Comparison of ENCODE assay signal across 8 mouse cellular contexts in genomic region chr2:26494396-26494795, GRCm38 (mm10). TPM values are rescaled to one million over a fixed set of nuclear protein-coding genes. Genes with fewer than 3 reads are reported as not detected.
DNase-seq lines count a peak whose midpoint lies in the region; ATAC-seq and TF ChIP-seq lines count a peak whose summit lies in the region.

No protein-coding gene starts in this region.

- no peak for DNase-seq in layer of hippocampus, adult 2 months (ENCODE audit: low spot score in 2 of 2)
- no peak for DNase-seq in layer of hippocampus, adult 11-12 months (ENCODE audit: low spot score)
- DNase-seq in embryonic facial prominence, embryonic 14.5 days (ENCODE audit: low spot score) = peak; percentile 93
- DNase-seq in left cerebral cortex, postnatal 25 days (ENCODE audit: low spot score in 2 of 2) = no peak
- no peak for DNase-seq in retina, embryonic 14.5 days (ENCODE audit: low spot score)
- no peak for DNase-seq in layer of hippocampus, adult 9-11 months

- H3K4me3 ChIP-seq in layer of hippocampus, adult 2 months = no peak overlapping the region
- H3K4me3 ChIP-seq in embryonic facial prominence, embryonic 14.5 days (ENCODE audit: low read depth, low read length) = no peak overlapping the region
- no peak overlapping the region for H3K4me3 ChIP-seq in intestine, embryonic 15.5 days (replicated peaks)
- H3K4me3 ChIP-seq in neural tube, embryonic 14.5 days (ENCODE audit: low read depth, low read length) = no peak overlapping the region

- no peaks in the 10 kb centered on the region for H3K36me3 ChIP-seq in embryonic facial prominence, embryonic 14.5 days (ENCODE audit: control insufficient read depth, insufficient read depth, low read length)
- 0 out of 2 replicates have a peak, but pooled peaks cover 2% of the 10 kb centered on the region for H3K36me3 ChIP-seq in intestine, embryonic 15.5 days
- H3K36me3 ChIP-seq in neural tube, embryonic 14.5 days (ENCODE audit: control insufficient read depth, insufficient read depth, low read length) = no peaks in the 10 kb centered on the region

- H3K27me3 ChIP-seq in embryonic facial prominence, embryonic 14.5 days (replicated peaks; ENCODE audit: control insufficient read depth, insufficient read depth, low read length) = no peaks in the 10 kb centered on the region
- H3K27me3 ChIP-seq in intestine, embryonic 15.5 days (replicated peaks) = no peaks in the 10 kb centered on the region
- H3K27me3 ChIP-seq in neural tube, embryonic 14.5 days (ENCODE audit: control insufficient read depth, insufficient read depth, low read length) = no peaks in the 10 kb centered on the region

- intact Hi-C loops in left cerebral cortex, postnatal 25 days (cut with DNase I) = no loop called here

- peak overlapping the region; percentile 31 for H3K4me2 ChIP-seq in embryonic facial prominence, embryonic 14.5 days (ENCODE audit: low read depth, low read length)
- H3K4me2 ChIP-seq in intestine, embryonic 15.5 days (replicated peaks) = peak overlapping the region; percentile 14
- H3K4me2 ChIP-seq in neural tube, embryonic 14.5 days (ENCODE audit: low read depth, low read length) = peak overlapping the region; percentile 29; the same call in 1 of the 2 replicates

- peaks cover 68% of the 10 kb centered on the region for H3K4me1 ChIP-seq in embryonic facial prominence, embryonic 14.5 days (ENCODE audit: control insufficient read depth, insufficient read depth, low read length)
- H3K4me1 ChIP-seq in intestine, embryonic 15.5 days (replicated peaks) = peaks cover 91% of the 10 kb centered on the region
- peaks cover 77% of the 10 kb centered on the region for H3K4me1 ChIP-seq in neural tube, embryonic 14.5 days (ENCODE audit: control insufficient read depth, insufficient read depth, low read length)

- H3K9me3 ChIP-seq in embryonic facial prominence, embryonic 14.5 days (ENCODE audit: control insufficient read depth, low read length) = no peaks in the 10 kb centered on the region
- H3K9me3 ChIP-seq in intestine, embryonic 15.5 days = no peaks in the 10 kb centered on the region
- no peaks in the 10 kb centered on the region for H3K9me3 ChIP-seq in neural tube, embryonic 14.5 days (ENCODE audit: control insufficient read depth, low read length)

- peak overlapping the region; percentile 84 for H3K27ac ChIP-seq in layer of hippocampus, adult 2 months
- peak overlapping the region; percentile 74 for H3K27ac ChIP-seq in embryonic facial prominence, embryonic 14.5 days (replicated peaks; ENCODE audit: low read depth, low read length)
- peak overlapping the region; percentile 67 for H3K27ac ChIP-seq in intestine, embryonic 15.5 days
- peak overlapping the region; percentile 3; the same call in 1 of the 2 replicates for H3K27ac ChIP-seq in neural tube, embryonic 14.5 days (ENCODE audit: low read depth, low read length)

- ATAC-seq in embryonic facial prominence, embryonic 14.5 days (ENCODE audit: low read depth) = peak; percentile 48
- peak; percentile 15; the same call in 1 of the 2 replicates for ATAC-seq in intestine, embryonic 15.5 days
- no peak for ATAC-seq in neural tube, embryonic 14.5 days (ENCODE audit: low read depth)

- 14% methylated on average over 6 of the region's 7 CpGs for WGBS in embryonic facial prominence, embryonic 14.5 days
- 34% methylated on average over 7 of the region's 7 CpGs for WGBS in intestine, embryonic 15.5 days
- 46% methylated on average over 7 of the region's 7 CpGs for WGBS in neural tube, embryonic 14.5 days

- no peak overlapping the region for H3K9ac ChIP-seq in embryonic facial prominence, embryonic 14.5 days (ENCODE audit: low read depth, low read length)
- no peak overlapping the region for H3K9ac ChIP-seq in intestine, embryonic 15.5 days
- H3K9ac ChIP-seq in neural tube, embryonic 14.5 days (replicated peaks; ENCODE audit: low read depth, low read length) = no peak overlapping the region

- TF ChIP-seq CTCF in layer of hippocampus, adult 2 months (conservative IDR thresholded peaks at IDR 0.05) = no peak

RNA-seq across cellular contexts. Expression of gene Notch1, which starts 22.1 kb away (rescaled TPM):
- 10 to 100 TPM; 32.7 to 35.7 TPM for total RNA-seq in layer of hippocampus, adult 2 months (2021)
- polyA plus RNA-seq in embryonic facial prominence, embryonic 14.5 days (2014; fragmentation: Nextera tagmentation; extraction: Ambion mirVana) = 29.9 and 35.8 TPM in 2 replicates
- 11.3 and 12.2 TPM in 2 replicates for polyA plus RNA-seq in intestine, embryonic 15.5 days (2015; fragmentation: Nextera tagmentation; extraction: Ambion mirVana)
- polyA plus RNA-seq in neural tube, embryonic 14.5 days (2014; fragmentation: Nextera tagmentation; extraction: Ambion mirVana) = 20.8 and 26.6 TPM in 2 replicates
- 10 to 100 TPM; 17.4 to 28.9 TPM for total RNA-seq in left cerebral cortex, postnatal 25 days (2021)

RNA-seq across cellular contexts. Expression of gene Sec16a, which starts 49.4 kb away (rescaled TPM):
- 10 to 100 TPM; 49.3 to 51.3 TPM for total RNA-seq in layer of hippocampus, adult 2 months (2021)
- polyA plus RNA-seq in embryonic facial prominence, embryonic 14.5 days (2014; fragmentation: Nextera tagmentation; extraction: Ambion mirVana) = 38.6 and 42.0 TPM in 2 replicates
- polyA plus RNA-seq in intestine, embryonic 15.5 days (2015; fragmentation: Nextera tagmentation; extraction: Ambion mirVana) = 20.2 and 24.7 TPM in 2 replicates
- 27.2 and 35.2 TPM in 2 replicates for polyA plus RNA-seq in neural tube, embryonic 14.5 days (2014; fragmentation: Nextera tagmentation; extraction: Ambion mirVana)
- 10 to 100 TPM; 43.1 to 49.2 TPM for total RNA-seq in left cerebral cortex, postnatal 25 days (2021)

Comparison
In these comparisons a context has a peak if more than half of its experiments do, and no peak if none do; other contexts are left out.
1. H3K27ac ChIP-seq: peak in every context shown above with its lines; median percentile 84 in layer of hippocampus, adult 2 months; 74 in embryonic facial prominence, embryonic 14.5 days; 67 in intestine, embryonic 15.5 days; 3 in neural tube, embryonic 14.5 days.